Mouse (Mus musculus): Measurements from ENCODE around the gene Pcnt. TPM values are rescaled to one million over a fixed set of nuclear protein-coding genes. Genes with fewer than 3 reads are reported as not detected.

Pcnt gene
- polyA plus RNA-seq, 1 experiment: 18.4 TPM

DNA sequence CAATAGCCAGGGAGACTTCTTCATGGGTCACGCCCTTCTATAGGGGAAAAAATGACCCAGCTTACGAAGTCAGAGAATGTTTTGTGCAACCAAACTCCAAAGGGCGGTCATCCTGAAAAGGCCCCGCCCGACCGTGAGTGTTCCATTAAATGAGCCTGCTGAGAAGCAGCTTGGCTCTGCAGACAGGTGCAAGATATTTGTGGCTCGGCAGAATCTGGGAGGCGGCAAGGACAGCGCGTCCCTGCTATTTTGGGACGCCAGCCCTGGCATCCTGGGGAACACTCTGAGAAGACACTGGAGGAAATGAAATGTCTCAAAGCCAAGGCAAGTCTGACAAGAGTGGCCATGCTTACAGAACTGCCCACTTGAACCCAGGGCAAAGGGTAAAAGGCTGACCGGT, 25.8 kb downstream of the Pcnt start:
- WGBS: 95% methylated on average over 12 of the region's 12 CpGs
- Histone ChIP-seq H3K4me1 (ENCODE audit: control insufficient read depth, insufficient read depth, insufficient read length) (no peaks in the 10 kb centered on the region), H3K27me3 (ENCODE audit: control insufficient read depth, insufficient read depth, low read length) (no peaks in the 10 kb centered on the region), H3K27ac (ENCODE audit: insufficient read depth, low read length) (no peak overlapping the region), H3K36me3 (ENCODE audit: control insufficient read depth, insufficient read depth, low read length) (peaks cover 47% of the 10 kb centered on the region), H3K4me3 (ENCODE audit: extremely low read depth, insufficient read depth, insufficient read length) (no peak overlapping the region)
- DNase-seq (ENCODE audit: low read depth in 1 of 2, low spot score in 2 of 2): no peak
- no peak for TF ChIP-seq CTCF (IDR thresholded peaks at IDR 0.05; ENCODE audit: extremely low read depth, insufficient read depth, insufficient read length, insufficient replicate concordance)
- TF ChIP-seq POLR2A (IDR thresholded peaks at IDR 0.05; ENCODE audit: low read depth, low read length): no peak

GRCm38 (mm10) chr10:76408520-76408919, 34.1 kb downstream of the Pcnt start:
- Histone ChIP-seq H3K27me3 (ENCODE audit: control insufficient read depth, insufficient read depth, low read length) (no peaks in the 10 kb centered on the region), H3K27ac (ENCODE audit: insufficient read depth, low read length) (no peak overlapping the region), H3K4me1 (ENCODE audit: control insufficient read depth, insufficient read depth, insufficient read length) (no peaks in the 10 kb centered on the region), H3K4me3 (ENCODE audit: extremely low read depth, insufficient read depth, insufficient read length) (no peak overlapping the region), H3K36me3 (ENCODE audit: control insufficient read depth, insufficient read depth, low read length) (peaks cover 60% of the 10 kb centered on the region)
- DNase-seq (ENCODE audit: low read depth in 1 of 2, low spot score in 2 of 2): no peak
- TF ChIP-seq CTCF (IDR thresholded peaks at IDR 0.05; ENCODE audit: extremely low read depth, insufficient read depth, insufficient read length, insufficient replicate concordance) (no peak), POLR2A (IDR thresholded peaks at IDR 0.05; ENCODE audit: low read depth, low read length) (no peak)
- 90% methylated on average over 10 of the region's 10 CpGs for WGBS

DNA sequence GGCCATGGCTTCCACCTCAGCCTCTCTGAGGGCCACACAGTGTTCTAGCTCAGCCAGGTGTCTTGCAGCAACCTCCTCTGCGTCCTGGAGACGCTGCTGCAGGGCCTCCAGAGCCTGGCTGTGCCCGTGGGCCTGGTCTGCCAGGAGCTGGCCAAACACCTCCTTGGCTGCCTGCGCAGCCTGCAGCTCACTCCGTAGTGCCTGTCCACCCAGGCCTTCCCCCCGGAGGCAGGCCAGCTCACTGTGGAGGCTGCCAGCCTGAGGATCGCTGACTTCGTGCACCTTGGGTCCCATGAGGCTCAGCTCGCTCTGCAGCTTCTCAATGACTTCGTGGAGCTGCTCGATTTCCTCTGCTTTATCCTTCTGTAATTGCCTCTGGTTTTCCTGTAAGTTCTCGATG, 50.0 kb downstream of the Pcnt start:
- whole genome bisulfite sequencing: 94% methylated on average over 12 of the region's 12 CpGs
- no peak overlapping the region for H3K4me3 ChIP-seq (ENCODE audit: extremely low read depth, insufficient read depth, insufficient read length)
- DNase-seq (ENCODE audit: low read depth in 1 of 2, low spot score in 2 of 2): no peak
- no peaks in the 10 kb centered on the region for H3K27me3 ChIP-seq (ENCODE audit: control insufficient read depth, insufficient read depth, low read length)
- TF ChIP-seq CTCF (IDR thresholded peaks at IDR 0.05; ENCODE audit: extremely low read depth, insufficient read depth, insufficient read length, insufficient replicate concordance) (no peak), POLR2A (IDR thresholded peaks at IDR 0.05; ENCODE audit: low read depth, low read length) (no peak)
- no peak overlapping the region for H3K27ac ChIP-seq (ENCODE audit: insufficient read depth, low read length)
- H3K4me1 ChIP-seq (ENCODE audit: control insufficient read depth, insufficient read depth, insufficient read length): no peaks in the 10 kb centered on the region
- H3K36me3 ChIP-seq (ENCODE audit: control insufficient read depth, insufficient read depth, low read length): peaks cover 40% of the 10 kb centered on the region

DNA sequence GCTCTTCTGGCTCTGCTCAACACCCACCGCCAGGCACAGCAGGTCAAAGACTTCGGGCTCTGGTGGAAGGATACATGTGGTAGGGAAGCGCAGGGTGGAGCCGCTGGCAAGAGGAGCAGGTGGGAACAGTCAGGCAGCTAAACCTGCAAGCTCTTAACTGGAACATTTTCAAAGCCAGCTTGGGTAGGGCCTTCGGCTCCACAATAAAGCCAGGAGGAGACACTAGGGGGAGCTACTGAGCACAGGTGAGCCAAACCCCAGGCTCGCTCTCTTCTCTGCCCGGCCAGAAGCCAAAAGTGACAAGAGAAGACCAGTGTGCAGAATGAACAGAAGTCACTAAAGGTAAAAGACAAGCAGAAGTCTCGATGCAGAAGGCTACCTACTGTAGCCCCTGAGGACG, 50.8 kb downstream of the Pcnt start:
- Histone ChIP-seq H3K4me3 (ENCODE audit: extremely low read depth, insufficient read depth, insufficient read length) (no peak overlapping the region), H3K27me3 (ENCODE audit: control insufficient read depth, insufficient read depth, low read length) (no peaks in the 10 kb centered on the region), H3K27ac (ENCODE audit: insufficient read depth, low read length) (no peak overlapping the region), H3K36me3 (ENCODE audit: control insufficient read depth, insufficient read depth, low read length) (peaks cover 40% of the 10 kb centered on the region), H3K4me1 (ENCODE audit: control insufficient read depth, insufficient read depth, insufficient read length) (no peaks in the 10 kb centered on the region)
- TF ChIP-seq POLR2A (IDR thresholded peaks at IDR 0.05; ENCODE audit: low read depth, low read length): no peak
- peak; percentile 63; the same call in 1 of the 2 replicates for TF ChIP-seq CTCF (IDR thresholded peaks at IDR 0.05; ENCODE audit: extremely low read depth, insufficient read depth, insufficient read length, insufficient replicate concordance)
- no peak for DNase-seq (ENCODE audit: low read depth in 1 of 2, low spot score in 2 of 2)
- WGBS: 93% methylated on average over 9 of the region's 9 CpGs

DNA sequence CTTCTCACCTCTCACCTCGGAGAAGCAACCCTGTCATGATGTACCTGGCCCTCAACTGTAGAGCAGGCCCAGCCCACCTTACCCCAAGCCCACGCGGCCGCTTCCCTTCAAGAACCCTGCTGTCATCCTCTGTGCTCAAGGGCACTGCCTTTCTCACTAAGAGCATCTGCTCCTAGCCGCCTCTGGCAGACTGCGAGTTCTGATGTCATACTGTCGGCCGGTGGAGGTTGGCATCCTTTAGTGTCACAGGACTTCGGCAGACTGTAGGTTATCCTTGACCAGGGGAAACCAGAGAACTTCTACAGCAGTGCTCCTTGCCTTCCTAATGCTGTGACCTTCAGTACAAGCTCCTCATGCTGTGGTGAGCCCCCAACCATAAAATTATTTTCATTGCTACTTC, 51.4 kb downstream of the Pcnt start:
- Histone ChIP-seq H3K27me3 (ENCODE audit: control insufficient read depth, insufficient read depth, low read length) (no peaks in the 10 kb centered on the region), H3K4me3 (ENCODE audit: extremely low read depth, insufficient read depth, insufficient read length) (no peak overlapping the region), H3K27ac (ENCODE audit: insufficient read depth, low read length) (no peak overlapping the region), H3K4me1 (ENCODE audit: control insufficient read depth, insufficient read depth, insufficient read length) (no peaks in the 10 kb centered on the region), H3K36me3 (ENCODE audit: control insufficient read depth, insufficient read depth, low read length) (peaks cover 36% of the 10 kb centered on the region)
- 95% methylated on average over 9 of the region's 9 CpGs for WGBS
- DNase-seq (ENCODE audit: low read depth in 1 of 2, low spot score in 2 of 2): no peak
- no peak for TF ChIP-seq CTCF (IDR thresholded peaks at IDR 0.05; ENCODE audit: extremely low read depth, insufficient read depth, insufficient read length, insufficient replicate concordance)
- no peak for TF ChIP-seq POLR2A (IDR thresholded peaks at IDR 0.05; ENCODE audit: low read depth, low read length)

DNA sequence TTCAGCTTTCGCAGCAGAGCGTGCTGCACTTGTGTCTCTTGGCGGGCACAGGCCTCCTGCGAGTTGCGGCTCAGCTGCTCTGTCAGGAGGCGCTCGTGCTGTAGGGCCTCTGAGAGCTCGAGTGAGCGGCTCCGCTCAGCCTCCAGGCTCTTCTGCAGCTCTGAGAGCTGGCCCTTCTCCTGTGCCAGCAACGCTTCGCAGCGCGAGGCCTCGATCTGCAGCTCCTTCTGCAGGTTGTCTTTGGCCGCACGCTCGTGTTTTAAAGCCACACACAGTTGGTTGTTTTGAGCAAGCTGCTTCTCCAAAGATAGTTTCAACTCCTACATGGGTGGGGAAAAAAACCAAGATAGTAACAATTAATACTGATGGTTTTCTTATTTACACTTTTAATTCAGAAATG, 67.6 kb downstream of the Pcnt start:
- H3K4me1 ChIP-seq (ENCODE audit: control insufficient read depth, insufficient read depth, insufficient read length): no peaks in the 10 kb centered on the region
- TF ChIP-seq CTCF (IDR thresholded peaks at IDR 0.05; ENCODE audit: extremely low read depth, insufficient read depth, insufficient read length, insufficient replicate concordance) (no peak), POLR2A (IDR thresholded peaks at IDR 0.05; ENCODE audit: low read depth, low read length) (no peak)
- H3K27me3 ChIP-seq (ENCODE audit: control insufficient read depth, insufficient read depth, low read length): no peaks in the 10 kb centered on the region
- WGBS: 96% methylated on average over 18 of the region's 18 CpGs
- H3K36me3 ChIP-seq (ENCODE audit: control insufficient read depth, insufficient read depth, low read length): peaks cover 20% of the 10 kb centered on the region
- no peak overlapping the region for H3K4me3 ChIP-seq (ENCODE audit: extremely low read depth, insufficient read depth, insufficient read length)
- no peak for DNase-seq (ENCODE audit: low read depth in 1 of 2, low spot score in 2 of 2)
- H3K27ac ChIP-seq (ENCODE audit: insufficient read depth, low read length): no peak overlapping the region

- Histone ChIP-seq H3K36me3 (ENCODE audit: control insufficient read depth, insufficient read depth, low read length) (peaks cover 32% of the 10 kb centered on the region), H3K27ac (ENCODE audit: insufficient read depth, low read length) (no peak overlapping the region), H3K27me3 (ENCODE audit: control insufficient read depth, insufficient read depth, low read length) (no peaks in the 10 kb centered on the region), H3K4me3 (ENCODE audit: extremely low read depth, insufficient read depth, insufficient read length) (no peak overlapping the region), H3K4me1 (ENCODE audit: control insufficient read depth, insufficient read depth, insufficient read length) (no peaks in the 10 kb centered on the region)
- TF ChIP-seq POLR2A (IDR thresholded peaks at IDR 0.05; ENCODE audit: low read depth, low read length): no peak
- WGBS: 89% methylated on average over 3 of the region's 3 CpGs
- DNase-seq (ENCODE audit: low read depth in 1 of 2, low spot score in 2 of 2): no peak
Measured at GRCm38 (mm10) chr10:76371736-76372135, 70.8 kb downstream of the Pcnt start.
